Mouse (Mus musculus): Measurements from ENCODE around the gene Hpcal1.

DNA sequence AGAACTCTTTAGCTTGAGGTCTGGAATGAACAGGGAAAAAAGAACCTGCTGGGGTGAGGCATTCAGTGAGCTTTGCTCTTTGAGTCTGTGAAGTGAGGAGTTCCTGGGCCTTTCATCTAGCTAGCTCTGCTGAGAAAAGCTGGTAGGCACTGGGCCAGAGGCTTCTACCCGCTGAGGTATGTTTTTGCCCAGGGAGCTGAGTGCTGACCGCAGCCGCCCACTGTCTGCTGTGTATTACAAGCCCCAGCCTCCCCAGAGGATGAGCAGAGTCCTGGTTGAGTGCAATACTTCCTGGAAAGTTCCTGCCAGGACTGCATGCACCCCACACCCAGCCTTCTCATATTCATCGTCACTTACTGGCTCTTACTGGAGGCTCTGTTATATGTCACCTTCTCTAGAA, 59.8 kb downstream of the Hpcal1 start:
- TF ChIP-seq CTCF (IDR thresholded peaks at IDR 0.05; ENCODE audit: low read depth, low read length): no peak
- TF ChIP-seq POLR2A (IDR thresholded peaks at IDR 0.05; ENCODE audit: borderline replicate concordance, low read depth, low read length): no peak

All from bone marrow macrophage, adult 2 months (primary cell).